Mouse (Mus musculus) thymus, adult 2 months (tissue): Measurements from ENCODE around the gene Abraxas1. TPM values are rescaled to one million over a fixed set of nuclear protein-coding genes. Genes with fewer than 3 reads are reported as not detected.

Experiments used
- DNase-seq: peaks from one replicate; pipeline ENCODE4 v3.0.0; 2021
- H3K27ac ChIP-seq: fragments of 200-500 bp; 2 replicates; pipeline ENCODE4 v1.5.1; 2012; ENCODE audit warnings: low read length, control low read depth; ENCODE audit not compliant: control insufficient read depth, insufficient read depth
- H3K27me3 ChIP-seq: fragments of 200-500 bp; 2 replicates; pipeline ENCODE4 v1.6.1; 2012; ENCODE audit warnings: mild to moderate bottlenecking, low read length, moderate library complexity, mixed read lengths; ENCODE audit not compliant: control insufficient read depth, insufficient read depth
- H3K36me3 ChIP-seq: fragments of 200-500 bp; 2 replicates; pipeline ENCODE4 v1.6.1; 2012; ENCODE audit warnings: mild to moderate bottlenecking, low read length, moderate library complexity; ENCODE audit not compliant: control insufficient read depth, insufficient read depth
- H3K4me1 ChIP-seq: fragments of 200-500 bp; replicated peaks from 2 replicates; pipeline ENCODE4 v1.6.1; 2012; ENCODE audit warnings: low read length; ENCODE audit not compliant: control insufficient read depth, insufficient read depth
- H3K4me3 ChIP-seq: fragments of 200-500 bp; 2 replicates; pipeline ENCODE4 v1.5.1; 2012; ENCODE audit warnings: mild to moderate bottlenecking, low read length, control low read depth, moderate library complexity; ENCODE audit not compliant: control insufficient read depth, insufficient read depth
- CTCF ChIP-seq: fragments of 200-500 bp; IDR thresholded peaks from 2 replicates; pipeline ENCODE4 v1.5.1; 2012; ENCODE audit warnings: mild to moderate bottlenecking, control low read depth, low read length, moderate library complexity, borderline replicate concordance; ENCODE audit not compliant: control insufficient read depth, poor library complexity, insufficient read depth; ENCODE audit errors: extremely low read depth
- POLR2A ChIP-seq: fragments of 200-500 bp; IDR thresholded peaks from 2 replicates; pipeline ENCODE4 v1.6.1; 2012; ENCODE audit warnings: mild to moderate bottlenecking, low read length, control low read depth, moderate library complexity; ENCODE audit not compliant: control insufficient read depth, poor library complexity, insufficient read depth; ENCODE audit errors: extremely low read depth
- WGBS: fragments of 180-500 bp; shearing (Covaris S2); methylation state at CpG from one replicate; pipeline ENCODE4 v1.1.7; 2018; 5-methylcytosine and 5-hydroxymethylcytosine counted together
- polyA plus RNA-seq: library from polyadenylated mRNA; depleted of rRNA; stranded (reverse); fragments of >200 nt; gene quantifications from 2 replicates; pipeline ENCODE4 v1.2.3, GENCODE M21; 2012

Abraxas1 gene
- polyA plus RNA-seq, 1 experiment, result 7.9 TPM

GRCm38 (mm10) chr5:100798165-100798860 lies 22.5 kb downstream of the Abraxas1 start, which contains the start of the genes Helq and Mrps18c:
Gene Helq (minus strand): TSS chr5:100798598.
Gene Mrps18c (plus strand): TSS chr5:100798627.
- Histone ChIP-seq H3K36me3 (peaks cover 23% of the 10 kb centered on the region), H3K4me1 (peaks cover 2% of the 10 kb centered on the region; the same call in 1 of the 2 replicates), H3K27ac (no peak within 1 kb of the TSS), H3K4me3 (peak within 1 kb of the TSS; percentile 82), H3K27me3 (no peaks in the 10 kb centered on the region)
- TF ChIP-seq CTCF (no peak), POLR2A (no peak; the same call in 1 of the 2 replicates)
- DNase-seq, result peak; percentile 92
- WGBS, result under 1% methylated on average over 67 of the region's 67 CpGs

- H3K4me3 ChIP-seq, result no peak overlapping the region
- no peaks in the 10 kb centered on the region for H3K4me1 ChIP-seq
- WGBS, result 86% methylated on average over 5 of the region's 5 CpGs
- no peak for DNase-seq
- no peaks in the 10 kb centered on the region for H3K27me3 ChIP-seq
- H3K27ac ChIP-seq, result no peak overlapping the region
- peaks cover 37% of the 10 kb centered on the region for H3K36me3 ChIP-seq
- TF ChIP-seq POLR2A (no peak), CTCF (no peak)
Measured at GRCm38 (mm10) chr5:100794084-100794483, 26.7 kb downstream of the Abraxas1 start.

- DNase-seq, result no peak
- H3K27me3 ChIP-seq, result no peaks in the 10 kb centered on the region
- peaks cover 52% of the 10 kb centered on the region for H3K36me3 ChIP-seq
- no peak overlapping the region for H3K27ac ChIP-seq
- H3K4me3 ChIP-seq, result no peak overlapping the region
- TF ChIP-seq CTCF (no peak), POLR2A (no peak)
- H3K4me1 ChIP-seq, result no peaks in the 10 kb centered on the region
- 94% methylated on average over 7 of the region's 7 CpGs for WGBS
Measured at GRCm38 (mm10) chr5:100792261-100792660, 28.5 kb downstream of the Abraxas1 start.

GRCm38 (mm10) chr5:100787527-100787926 lies 33.2 kb downstream of the Abraxas1 start:
- no peak for TF ChIP-seq CTCF
- TF ChIP-seq POLR2A, result no peak
- no peaks in the 10 kb centered on the region for H3K27me3 ChIP-seq
- DNase-seq, result no peak
- WGBS, result 97% methylated on average over 9 of the region's 9 CpGs
- H3K4me1 ChIP-seq, result no peaks in the 10 kb centered on the region
- H3K4me3 ChIP-seq, result no peak overlapping the region
- H3K36me3 ChIP-seq, result peaks cover 59% of the 10 kb centered on the region
- no peak overlapping the region for H3K27ac ChIP-seq

DNA sequence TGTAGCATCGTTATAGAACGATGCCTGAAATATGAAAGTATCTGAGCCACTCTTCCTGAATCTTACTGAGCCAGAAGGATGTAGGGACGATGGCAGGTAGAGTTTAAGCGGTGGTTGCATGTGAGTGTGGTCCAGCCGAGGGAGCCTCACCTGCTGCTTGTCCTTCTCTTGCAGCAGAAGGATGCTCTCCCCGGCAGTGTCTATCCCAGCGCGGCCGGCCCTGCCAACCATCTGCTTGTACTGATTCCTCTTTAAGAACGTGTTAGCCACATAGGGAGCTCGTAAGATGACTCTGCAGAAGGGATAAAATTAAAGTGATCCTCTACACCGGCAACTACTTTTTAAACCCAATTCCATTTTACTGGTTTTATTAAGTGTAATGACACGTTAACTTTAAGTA lies 41.8 kb downstream of the Abraxas1 start:
- DNase-seq, result no peak
- Histone ChIP-seq H3K4me3 (no peak overlapping the region), H3K27me3 (no peaks in the 10 kb centered on the region), H3K4me1 (no peaks in the 10 kb centered on the region), H3K27ac (no peak overlapping the region), H3K36me3 (peaks cover 34% of the 10 kb centered on the region)
- TF ChIP-seq POLR2A (no peak), CTCF (no peak)
- 97% methylated on average over 13 of the region's 13 CpGs for WGBS

DNA sequence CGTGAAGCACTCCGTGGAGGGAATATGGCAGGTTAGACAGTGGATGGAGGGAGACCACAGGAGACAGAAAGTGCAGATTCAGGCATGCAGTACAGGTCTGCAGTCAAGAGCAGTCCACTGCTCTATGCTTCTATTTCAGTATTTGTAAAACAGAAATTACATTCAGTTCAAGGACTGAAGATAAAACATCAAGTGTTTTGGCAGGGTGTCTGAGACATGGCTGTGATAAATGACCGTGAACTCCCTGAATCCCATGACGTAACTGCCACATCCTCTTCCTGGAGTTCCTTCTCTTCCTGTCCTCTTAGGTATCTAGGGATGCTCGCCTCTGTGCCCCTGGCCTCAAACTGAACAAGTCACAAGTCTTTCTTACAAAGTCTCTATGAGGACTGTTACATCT lies 43.9 kb downstream of the Abraxas1 start:
- no peak for DNase-seq
- Histone ChIP-seq H3K4me3 (no peak overlapping the region), H3K27ac (no peak overlapping the region), H3K4me1 (no peaks in the 10 kb centered on the region), H3K27me3 (no peaks in the 10 kb centered on the region), H3K36me3 (peaks cover 41% of the 10 kb centered on the region)
- WGBS, result 96% methylated on average over 5 of the region's 5 CpGs
- TF ChIP-seq CTCF (no peak), POLR2A (no peak)

GRCm38 (mm10) chr5:100775778-100776404 lies 44.9 kb downstream of the Abraxas1 start:
- H3K27ac ChIP-seq, result no peak overlapping the region
- DNase-seq, result no peak
- no peaks in the 10 kb centered on the region for H3K4me1 ChIP-seq
- H3K36me3 ChIP-seq, result peaks cover 45% of the 10 kb centered on the region
- 95% methylated on average over 13 of the region's 13 CpGs for WGBS
- H3K4me3 ChIP-seq, result no peak overlapping the region
- no peaks in the 10 kb centered on the region for H3K27me3 ChIP-seq
- no peak for TF ChIP-seq POLR2A
- no peak for TF ChIP-seq CTCF
